Mouse (Mus musculus) intestine, embryonic 14.5 days (tissue): ENCODE results near the gene Oaz1. TPM values are rescaled to one million over a fixed set of nuclear protein-coding genes. Genes with fewer than 3 reads are reported as not detected.
A peak's percentile ranks its signal among the peaks of the same experiment; 100 is the strongest.

Source experiments
- ATAC-seq: fragments of 200-750 bp; cut with Nextera tagmentation; replicated peaks from 2 replicates; pipeline ENCODE4 v1.8.0; 2017; ENCODE audit warnings: low read depth, moderate number of reproducible peaks, moderate TSS enrichment, moderate library complexity; ENCODE audit not compliant: low FRiP score, low TSS enrichment
- DNase-seq: peaks from one replicate; pipeline ENCODE4 v3.0.0-alpha.2; 2018; ENCODE audit warnings: low spot score
- H3K27ac ChIP-seq: fragments of 300-500 bp; sonication (generic); 2 replicates; pipeline ENCODE4 v1.5.1; 2014; ENCODE audit warnings: low read depth, mild to moderate bottlenecking, control low read depth
- H3K27me3 ChIP-seq: fragments of 300-500 bp; sonication (generic); replicated peaks from 2 replicates; pipeline ENCODE4 v1.6.1; 2014; ENCODE audit warnings: low read length, control low read depth; ENCODE audit not compliant: control insufficient read depth, insufficient read depth
- H3K36me3 ChIP-seq: fragments of 300-500 bp; sonication (generic); 2 replicates; pipeline ENCODE4 v1.6.1; 2014; ENCODE audit warnings: low read length, control low read depth; ENCODE audit not compliant: control insufficient read depth, insufficient read depth
- H3K4me1 ChIP-seq: fragments of 300-500 bp; sonication (generic); replicated peaks from 2 replicates; pipeline ENCODE4 v1.6.1; 2014; ENCODE audit warnings: low read length, control low read depth, mixed read lengths; ENCODE audit not compliant: control insufficient read depth, insufficient read depth
- H3K4me2 ChIP-seq: fragments of 300-500 bp; sonication (generic); 2 replicates; pipeline ENCODE4 v1.6.1; 2014; ENCODE audit warnings: low read length
- H3K4me3 ChIP-seq: fragments of 300-500 bp; sonication (generic); 2 replicates; pipeline ENCODE4 v1.5.1; 2014; ENCODE audit warnings: low read depth, low read length, control low read depth, mixed read lengths
- H3K9ac ChIP-seq: fragments of 300-500 bp; sonication (generic); 2 replicates; pipeline ENCODE4 v1.6.1; 2014; ENCODE audit warnings: mild to moderate bottlenecking, low read length
- H3K9me3 ChIP-seq: fragments of 300-500 bp; sonication (generic); 2 replicates; pipeline ENCODE4 v1.6.1; 2016; ENCODE audit warnings: low read length, control low read depth; ENCODE audit not compliant: control insufficient read depth
- WGBS: fragments of 180-500 bp; shearing (Covaris S2); extraction: QIAGEN DNeasy Blood & Tissue Kit; methylation state at CpG from one replicate; pipeline ENCODE4 v1.1.7; 2014; 5-methylcytosine and 5-hydroxymethylcytosine counted together
- polyA plus RNA-seq: library from polyadenylated mRNA; unstranded; fragments of >200 nt; fragmentation: Nextera tagmentation; extraction: Ambion mirVana; gene quantifications from 2 replicates; pipeline ENCODE4 v1.2.1, GENCODE M21; 2014

Oaz1 gene
- polyA plus RNA-seq, 1 experiment from 2014 or later, result 1,692 TPM

DNA sequence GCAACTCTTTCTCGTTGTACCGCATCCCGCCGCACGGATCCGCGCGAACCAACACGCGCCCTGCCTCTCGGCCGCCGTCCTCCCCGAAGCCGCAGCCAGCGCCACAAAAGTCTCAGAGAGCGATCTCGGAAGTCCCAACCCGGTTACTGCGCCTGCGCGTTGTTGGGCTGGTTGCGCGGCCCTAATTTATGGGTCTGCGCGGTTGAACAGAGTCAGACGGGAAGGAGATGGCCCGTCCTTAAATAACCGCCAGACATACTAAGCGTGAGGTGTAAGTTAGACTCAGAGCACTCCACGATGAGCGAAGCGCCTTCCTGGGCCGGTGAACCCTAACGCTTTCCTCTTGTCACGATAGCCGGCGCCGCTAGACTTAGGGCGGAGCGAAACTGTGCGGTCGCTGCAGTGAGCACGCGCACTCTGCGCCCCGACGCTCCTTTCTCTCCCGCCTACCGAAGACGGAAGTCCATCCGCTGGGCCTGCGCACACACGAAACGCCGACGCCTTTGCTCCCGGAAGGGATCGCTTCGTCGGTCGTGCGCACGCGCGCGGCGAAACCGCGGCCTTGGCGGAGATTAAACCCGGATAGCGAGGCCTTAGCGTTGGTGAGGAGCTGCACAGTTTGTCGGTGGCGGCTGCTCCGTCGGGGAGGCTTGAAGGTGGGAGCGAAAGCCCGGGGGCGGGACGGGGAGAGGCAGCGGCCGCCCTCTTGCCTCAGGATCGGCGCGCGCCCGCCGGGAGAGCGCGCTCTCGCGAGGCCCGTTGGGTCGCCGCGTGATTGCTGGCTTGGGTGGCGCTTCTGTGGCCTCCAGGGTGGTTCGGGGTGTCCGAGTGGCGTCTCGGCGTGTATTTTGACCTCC lies 28.1 kb upstream of the Oaz1 start, which contains the start of the genes Sf3a2 and Plekhj1:
Gene Sf3a2 (plus strand): TSS at position 49 of the 857 bp plus-strand sequence.
Gene Plekhj1 (minus strand): TSS at position 477 of the 857 bp plus-strand sequence.
- Histone ChIP-seq H3K27me3 (no peaks in the 10 kb centered on the region), H3K4me3 (peak within 1 kb of the TSS; percentile 96), H3K4me1 (peaks cover 18% of the 10 kb centered on the region), H3K9ac (peak within 1 kb of the TSS; percentile 99), H3K4me2 (peak within 1 kb of the TSS; percentile 70), H3K36me3 (peaks cover 64% of the 10 kb centered on the region), H3K9me3 (no peaks in the 10 kb centered on the region), H3K27ac (peak within 1 kb of the TSS; percentile 97)
- under 1% methylated on average over 104 of the region's 104 CpGs for WGBS
- peak; percentile 87 for ATAC-seq
- peak; percentile 97 for DNase-seq

DNA sequence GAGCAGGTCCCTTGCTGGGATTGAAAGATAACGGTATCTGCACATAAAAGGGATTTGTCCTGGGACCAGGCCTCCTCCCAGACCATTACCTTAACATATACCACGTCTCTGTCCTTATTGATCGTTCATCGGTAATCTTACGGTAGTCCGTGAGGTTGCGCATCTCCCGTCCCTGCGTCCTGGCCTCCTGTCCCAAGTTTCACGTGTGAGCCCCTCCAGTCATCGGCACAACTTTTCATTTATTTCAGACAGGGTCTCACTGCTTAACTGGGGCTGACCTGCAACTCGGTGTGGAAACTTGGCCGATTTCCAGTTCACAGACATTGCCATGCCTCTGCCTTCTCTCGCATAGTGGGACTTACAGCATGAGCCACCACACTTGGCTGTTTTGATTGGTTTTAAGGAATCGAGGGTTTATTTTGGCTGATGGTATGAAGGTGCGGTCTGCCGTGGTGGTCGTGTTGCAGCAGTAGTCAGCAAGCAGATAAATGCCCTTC lies 27.3 kb upstream of the Oaz1 start:
- Histone ChIP-seq H3K4me3 (peak overlapping the region; percentile 96), H3K36me3 (peaks cover 64% of the 10 kb centered on the region), H3K4me2 (peak overlapping the region; percentile 70), H3K9ac (peak overlapping the region; percentile 99), H3K4me1 (peaks cover 18% of the 10 kb centered on the region), H3K27me3 (no peaks in the 10 kb centered on the region), H3K9me3 (no peaks in the 10 kb centered on the region), H3K27ac (peak overlapping the region; percentile 97)
- no peak for ATAC-seq
- DNase-seq, result no peak
- WGBS, result 1% methylated on average over 18 of the region's 18 CpGs

GRCm38 (mm10) chr10:80802204-80802912 lies 24.1 kb upstream of the Oaz1 start:
- Histone ChIP-seq H3K4me2 (no peak overlapping the region), H3K4me1 (peaks cover 19% of the 10 kb centered on the region), H3K9ac (no peak overlapping the region), H3K36me3 (peaks cover 49% of the 10 kb centered on the region), H3K27me3 (no peaks in the 10 kb centered on the region), H3K9me3 (no peaks in the 10 kb centered on the region), H3K4me3 (no peak overlapping the region), H3K27ac (no peak overlapping the region)
- 91% methylated on average over 10 of the region's 10 CpGs for WGBS
- ATAC-seq, result no peak
- DNase-seq, result no peak

GRCm38 (mm10) chr10:80802996-80803395 lies 23.5 kb upstream of the Oaz1 start:
- DNase-seq, result no peak
- peaks cover 49% of the 10 kb centered on the region for H3K36me3 ChIP-seq
- WGBS, result 93% methylated on average over 3 of the region's 3 CpGs

GRCm38 (mm10) chr10:80804340-80804739 lies 22.1 kb upstream of the Oaz1 start:
- 0 out of 2 replicates have a peak, but pooled peaks cover 7% of the 10 kb centered on the region for H3K27me3 ChIP-seq
- no peak overlapping the region for H3K4me3 ChIP-seq
- DNase-seq (no peak), ATAC-seq (no peak)
- H3K4me1 ChIP-seq, result peaks cover 36% of the 10 kb centered on the region
- WGBS, result 95% methylated on average over 2 of the region's 2 CpGs
- peaks cover 49% of the 10 kb centered on the region for H3K36me3 ChIP-seq
- no peak overlapping the region for H3K4me2 ChIP-seq
- no peak overlapping the region for H3K27ac ChIP-seq
- H3K9me3 ChIP-seq, result no peaks in the 10 kb centered on the region
- H3K9ac ChIP-seq, result no peak overlapping the region

More at GRCm38 (mm10) chr10:80802996-80803395, 23.5 kb upstream of the Oaz1 start:
- Histone ChIP-seq H3K4me1 (peaks cover 24% of the 10 kb centered on the region), H3K9me3 (no peaks in the 10 kb centered on the region), H3K27ac (no peak overlapping the region), H3K4me2 (no peak overlapping the region), H3K4me3 (no peak overlapping the region), H3K27me3 (no peaks in the 10 kb centered on the region), H3K9ac (no peak overlapping the region)
- ATAC-seq, result no peak

DNA sequence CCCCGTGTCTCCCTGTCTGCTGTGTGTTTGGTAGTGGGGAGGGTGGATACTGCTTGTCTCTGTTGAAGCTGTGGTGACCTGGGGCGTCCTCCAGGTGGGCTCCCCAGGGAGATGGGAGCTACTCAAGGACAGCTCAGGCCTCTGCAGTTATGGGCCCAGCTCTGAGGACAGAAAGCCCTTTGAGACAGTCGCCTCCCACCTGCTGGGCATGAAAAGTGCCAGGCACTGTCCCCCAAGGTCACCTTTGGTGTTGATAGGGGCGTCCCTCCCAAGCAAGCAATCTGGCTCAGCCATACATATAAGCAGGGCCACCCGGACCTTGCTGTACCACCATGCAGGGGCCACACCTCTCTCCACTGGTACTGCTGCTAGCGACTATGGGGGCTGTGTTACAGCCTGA lies 21.5 kb upstream of the Oaz1 start, which contains the start of gene Amh:
Gene Amh (plus strand): TSS at position 328 of the 400 bp plus-strand sequence.
- Histone ChIP-seq H3K4me3 (no peak within 1 kb of the TSS), H3K4me1 (peaks cover 30% of the 10 kb centered on the region), H3K4me2 (no peak within 1 kb of the TSS), H3K27me3 (0 out of 2 replicates have a peak, but pooled peaks cover 9% of the 10 kb centered on the region), H3K9ac (no peak within 1 kb of the TSS), H3K27ac (no peak within 1 kb of the TSS), H3K36me3 (peaks cover 49% of the 10 kb centered on the region), H3K9me3 (no peaks in the 10 kb centered on the region)
- ATAC-seq (no peak), DNase-seq (no peak)
- WGBS, result 69% methylated on average over 6 of the region's 6 CpGs

- no peak overlapping the region for H3K4me2 ChIP-seq
- H3K36me3 ChIP-seq, result peaks cover 49% of the 10 kb centered on the region
- no peak overlapping the region for H3K9ac ChIP-seq
- no peak overlapping the region for H3K27ac ChIP-seq
- no peak for DNase-seq
- H3K9me3 ChIP-seq, result no peaks in the 10 kb centered on the region
- no peak for ATAC-seq
- H3K4me1 ChIP-seq, result peaks cover 29% of the 10 kb centered on the region
- H3K27me3 ChIP-seq, result 0 out of 2 replicates have a peak, but pooled peaks cover 10% of the 10 kb centered on the region
- 78% methylated on average over 5 of the region's 5 CpGs for WGBS
- H3K4me3 ChIP-seq, result no peak overlapping the region
Measured at GRCm38 (mm10) chr10:80805322-80805721, 21.1 kb upstream of the Oaz1 start.

- 0 out of 2 replicates have a peak, but pooled peaks cover 13% of the 10 kb centered on the region for H3K27me3 ChIP-seq
- no peak overlapping the region for H3K4me3 ChIP-seq
- no peak overlapping the region for H3K27ac ChIP-seq
- peak; percentile 95 for DNase-seq
- no peak overlapping the region for H3K9ac ChIP-seq
- H3K36me3 ChIP-seq, result peaks cover 43% of the 10 kb centered on the region
- 32% methylated on average over 3 of the region's 3 CpGs for WGBS
- peaks cover 25% of the 10 kb centered on the region for H3K4me1 ChIP-seq
- peak; percentile 20; the same call in 1 of the 2 replicates for ATAC-seq
- H3K4me2 ChIP-seq, result no peak overlapping the region
- no peaks in the 10 kb centered on the region for H3K9me3 ChIP-seq
Measured at GRCm38 (mm10) chr10:80805925-80806324, 20.5 kb upstream of the Oaz1 start.
